Mouse (Mus musculus) cerebellum, adult 11 months (tissue): ENCODE measurements around the gene Prkch.

Experiments used
- DNase-seq: peaks from one replicate; pipeline ENCODE4 v3.0.0; 2022

Gene Prkch

GRCm38 (mm10) chr12:73810041-73810795 lies 225.6 kb downstream of the Prkch start:
- DNase-seq = no peak

- DNase-seq = no peak
Measured at GRCm38 (mm10) chr12:73810903-73811302, 226.3 kb downstream of the Prkch start.

- DNase-seq = no peak
Measured at GRCm38 (mm10) chr12:73812198-73812597, 227.6 kb downstream of the Prkch start.

- no peak for DNase-seq
Measured at GRCm38 (mm10) chr12:73813016-73813900, 228.7 kb downstream of the Prkch start.

- no peak for DNase-seq
Measured at GRCm38 (mm10) chr12:73814056-73814735, 229.6 kb downstream of the Prkch start.

- DNase-seq = no peak
Measured at GRCm38 (mm10) chr12:73814897-73815296, 230.3 kb downstream of the Prkch start.

GRCm38 (mm10) chr12:73815463-73815862 lies 230.9 kb downstream of the Prkch start:
- DNase-seq = no peak

GRCm38 (mm10) chr12:73815892-73816291 lies 231.3 kb downstream of the Prkch start:
- DNase-seq = no peak

- no peak for DNase-seq
Measured at GRCm38 (mm10) chr12:73816866-73817265, 232.3 kb downstream of the Prkch start.

- DNase-seq = no peak
Measured at GRCm38 (mm10) chr12:73818801-73819200, 234.2 kb downstream of the Prkch start.

- DNase-seq = no peak
Measured at GRCm38 (mm10) chr12:73821176-73821575, 236.6 kb downstream of the Prkch start.

GRCm38 (mm10) chr12:73822331-73822730 lies 237.7 kb downstream of the Prkch start:
- no peak for DNase-seq

GRCm38 (mm10) chr12:73824828-73825227 lies 240.2 kb downstream of the Prkch start:
- DNase-seq = no peak
